Mouse (Mus musculus): ENCODE measurements around the gene Tpi1.

Tpi1 gene

DNA sequence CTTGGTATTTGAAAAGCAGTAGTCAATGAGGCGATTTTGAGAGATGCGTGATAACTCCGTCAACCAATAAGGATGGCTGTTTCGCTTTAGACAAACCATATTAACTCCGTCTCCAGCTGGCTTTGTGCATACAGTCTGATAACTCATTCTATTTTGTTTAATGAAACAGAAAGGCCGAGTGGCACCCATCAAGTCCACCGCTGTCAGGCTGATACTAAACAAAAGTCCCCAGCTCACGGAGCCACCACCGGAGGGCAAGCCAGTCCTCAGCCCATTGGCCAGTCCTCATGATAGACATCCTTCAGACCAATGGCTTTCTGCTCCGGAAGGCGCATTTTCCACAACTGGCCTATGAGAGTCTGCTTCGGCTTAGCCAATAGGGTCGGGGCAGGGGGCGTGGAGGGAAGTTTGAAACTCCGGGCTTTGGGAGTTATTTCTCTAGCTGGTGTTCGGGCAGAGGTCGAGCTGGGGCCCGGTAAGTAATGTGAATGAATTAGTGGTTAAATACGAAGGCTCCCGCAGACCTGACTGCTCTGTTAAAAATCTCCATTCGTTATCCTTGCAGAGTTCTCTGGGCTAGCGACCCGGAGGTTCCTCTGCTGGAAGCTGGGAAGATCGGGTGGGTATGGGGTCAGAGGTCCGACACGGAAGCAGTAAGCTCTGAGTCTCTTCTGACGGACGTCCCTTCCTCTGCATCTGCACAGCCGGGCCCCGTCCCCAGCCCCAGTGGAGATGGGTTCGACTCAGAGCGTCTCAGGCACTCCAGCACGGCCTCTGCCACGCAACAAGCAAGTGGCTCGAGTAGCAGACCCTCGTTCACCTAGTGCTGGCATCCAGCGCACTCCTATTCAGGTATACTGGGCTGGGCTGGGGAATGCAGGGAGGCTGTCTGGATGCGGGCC is 16.0 kb upstream of the Tpi1 start:
- peak; percentile 91 for DNase-seq

DNA sequence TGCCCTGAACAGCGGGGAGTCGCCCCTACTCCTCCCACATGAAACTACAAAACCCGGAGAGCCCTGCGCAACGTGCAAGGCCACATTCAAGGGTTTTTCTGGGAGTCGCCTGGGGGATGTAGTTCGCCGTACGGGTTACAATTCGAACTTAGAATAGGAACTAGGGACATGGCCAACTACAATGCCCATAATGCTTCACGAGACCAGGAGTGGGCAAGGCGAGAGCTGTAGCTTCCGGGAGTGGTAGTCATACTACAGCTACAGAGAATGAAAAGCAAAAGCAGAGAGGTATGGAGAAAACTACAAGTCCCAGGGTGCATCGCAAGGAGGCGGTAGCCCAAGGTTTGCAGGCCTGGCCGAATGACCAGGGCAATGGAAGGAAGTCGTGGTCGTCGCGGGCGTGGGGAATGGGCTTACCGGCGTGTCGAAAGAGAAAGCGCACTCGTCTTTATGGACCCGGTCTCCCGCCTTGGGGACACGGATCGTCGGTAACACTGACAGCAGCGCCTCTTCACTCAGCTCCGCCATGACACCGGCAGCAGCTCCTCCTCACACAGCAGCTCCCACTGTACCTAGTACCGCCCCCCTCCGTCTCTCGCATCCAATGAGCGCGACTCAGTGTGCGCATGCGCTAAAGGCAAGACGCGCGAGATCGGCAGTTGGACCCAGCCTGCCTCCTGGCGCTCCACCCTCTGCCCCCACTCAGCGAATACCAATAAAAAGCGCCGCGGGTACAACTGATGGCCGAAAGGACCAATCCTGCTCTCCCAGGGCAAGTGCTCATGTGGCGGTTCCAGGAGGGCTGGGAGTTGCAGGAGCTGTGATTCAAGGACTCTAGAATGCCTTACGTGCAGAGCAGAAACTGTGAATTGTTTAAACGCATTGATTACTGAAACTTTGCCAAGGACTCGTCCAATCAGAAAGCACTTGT is 15.0 kb upstream of the Tpi1 start, which contains the start of the genes Usp5 and Cdca3:
Usp5 (minus strand) TSS at position 617 of the 931 bp plus-strand sequence.
Cdca3 (plus strand) TSS at position 680 of the 931 bp plus-strand sequence.
- peak; percentile 98 for DNase-seq

DNA sequence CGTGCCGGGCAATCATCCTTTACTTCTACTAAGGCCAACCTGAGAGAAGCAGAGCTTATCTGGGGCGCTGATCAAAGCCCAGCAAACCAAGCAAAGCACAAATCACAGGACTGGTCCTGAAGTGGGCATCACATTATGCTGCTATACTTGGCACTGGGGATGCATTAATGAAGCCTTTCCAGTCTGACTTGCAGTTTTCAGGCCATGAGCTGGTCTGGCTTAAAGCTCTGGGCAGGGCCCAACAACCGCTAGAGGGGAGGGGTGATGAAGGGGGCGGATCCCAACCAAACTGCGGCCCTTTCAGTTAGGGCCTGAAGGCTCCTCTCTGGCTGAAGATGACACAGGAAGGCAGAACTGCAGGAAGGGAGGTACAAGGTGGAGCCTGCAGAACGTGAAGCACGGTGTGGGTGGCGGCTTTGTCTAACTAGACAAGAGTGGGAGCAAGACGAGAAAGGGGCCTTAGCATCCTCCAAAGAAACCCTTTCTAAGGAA is 14.1 kb upstream of the Tpi1 start:
- DNase-seq = peak; percentile 50

DNA sequence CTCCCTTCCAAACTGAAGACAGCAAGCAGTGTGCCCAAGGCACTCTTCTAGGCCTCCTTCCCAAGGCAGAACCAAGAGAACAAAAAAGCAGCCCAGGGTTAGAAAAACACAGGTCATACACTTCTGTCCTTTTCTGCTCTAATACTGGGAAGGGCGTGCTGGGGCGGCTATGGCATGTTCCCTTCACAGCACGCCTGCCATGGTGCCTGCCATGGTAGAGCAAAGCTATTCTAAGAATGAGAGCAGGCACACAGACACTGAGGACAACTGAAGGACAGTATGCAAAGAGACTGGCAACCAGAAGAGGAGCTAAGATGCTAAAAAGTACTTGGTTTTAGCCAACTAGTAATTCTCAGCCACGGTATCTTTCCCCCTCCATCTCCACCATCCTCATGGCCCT is 8.0 kb upstream of the Tpi1 start:
- no peak for DNase-seq

DNA sequence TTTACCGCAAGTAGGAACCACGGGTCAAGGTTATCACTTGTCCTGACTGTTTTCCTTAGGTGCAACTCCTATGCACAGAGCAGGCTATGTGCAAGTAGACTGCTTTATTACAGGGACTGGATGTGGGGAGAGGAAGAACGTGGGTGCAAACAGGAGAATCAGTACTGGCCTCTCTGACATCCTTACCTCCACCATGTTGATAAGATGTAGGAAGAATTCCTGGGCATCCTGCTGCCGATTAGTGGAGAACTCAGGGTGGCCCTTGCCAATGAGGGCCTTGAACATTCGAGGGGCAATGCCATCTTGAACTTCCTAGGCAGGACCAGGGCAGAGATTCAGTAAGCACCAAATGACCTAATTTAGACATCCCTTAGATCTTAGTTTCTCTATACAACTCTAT is 6.8 kb upstream of the Tpi1 start:
- DNase-seq = no peak

DNA sequence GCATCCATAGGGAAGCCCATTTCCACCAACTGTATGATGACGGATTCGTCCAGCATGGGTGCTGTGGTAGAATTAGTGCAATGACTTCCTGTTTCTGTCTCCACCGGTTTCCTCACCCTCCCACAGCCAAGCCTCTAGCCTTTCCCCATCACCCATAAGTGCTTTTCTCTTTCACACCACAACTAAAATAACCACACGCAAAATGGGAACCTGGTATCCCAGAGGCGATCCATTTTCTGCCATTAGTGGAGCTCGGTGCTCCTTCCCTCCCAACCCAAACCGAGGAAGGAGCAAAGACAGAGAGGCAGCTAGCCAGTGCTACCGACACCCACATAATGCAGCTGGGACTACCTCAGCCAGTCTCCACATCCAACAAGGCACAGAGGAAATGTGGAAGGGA is 3.9 kb upstream of the Tpi1 start:
- DNase-seq = no peak

DNA sequence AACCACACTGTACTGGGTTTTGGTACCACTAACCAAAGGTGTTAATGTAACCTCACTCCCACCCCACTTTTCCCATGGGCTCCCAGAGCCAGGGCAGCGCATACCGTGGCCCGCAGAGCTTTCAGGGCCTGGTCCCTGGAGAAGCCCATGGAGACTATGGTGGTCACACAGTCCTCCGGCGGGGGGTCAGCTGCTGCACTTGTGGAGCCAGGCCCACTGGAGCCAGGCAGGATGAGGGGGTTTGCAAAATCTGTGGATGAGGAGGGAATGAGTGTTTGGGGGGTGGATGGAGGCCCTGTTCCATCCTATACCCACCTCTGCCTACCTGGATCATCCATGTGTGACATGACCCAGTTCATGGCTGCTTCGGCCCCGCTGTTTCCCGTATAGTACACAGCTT is 3.5 kb upstream of the Tpi1 start:
- no peak for DNase-seq

DNA sequence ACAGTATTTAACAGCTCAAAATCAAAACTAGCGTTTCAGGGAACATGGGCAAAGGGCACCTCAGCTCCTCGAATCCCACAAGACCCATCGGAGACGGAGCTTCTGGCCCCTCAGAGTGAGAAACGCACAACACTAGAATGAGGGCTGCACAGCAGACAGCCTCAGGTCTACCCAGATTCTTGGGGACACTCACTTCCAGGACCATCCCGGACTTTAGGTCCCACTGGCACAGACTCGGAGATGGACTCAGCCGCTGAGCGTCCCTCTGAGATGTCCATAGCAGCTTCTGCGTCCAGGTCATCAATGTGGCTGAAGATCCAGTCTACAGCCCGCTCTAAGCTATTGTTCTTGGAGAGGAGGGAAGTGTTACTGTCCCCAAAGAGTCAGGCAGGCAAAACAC is 3.0 kb upstream of the Tpi1 start:
- no peak for DNase-seq

DNA sequence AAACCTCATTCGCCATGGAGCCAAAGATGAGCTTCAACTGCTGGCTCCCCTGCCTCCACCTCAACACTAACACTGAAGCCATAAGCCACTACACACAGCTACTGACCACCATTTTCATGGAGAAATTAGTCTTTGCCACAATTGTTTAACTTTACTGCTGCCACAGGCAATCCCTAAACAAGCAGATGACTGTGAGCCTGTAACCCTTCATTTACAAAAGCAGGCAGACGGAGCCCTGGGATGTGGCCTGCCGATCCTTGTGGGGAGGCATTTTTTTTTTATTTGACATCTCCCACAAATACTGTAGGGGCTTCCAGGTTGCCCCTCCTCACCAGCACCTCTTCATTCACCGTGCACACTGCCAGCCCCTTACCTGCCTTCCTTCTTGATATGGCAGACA is 2.5 kb upstream of the Tpi1 start:
- no peak for DNase-seq

DNA sequence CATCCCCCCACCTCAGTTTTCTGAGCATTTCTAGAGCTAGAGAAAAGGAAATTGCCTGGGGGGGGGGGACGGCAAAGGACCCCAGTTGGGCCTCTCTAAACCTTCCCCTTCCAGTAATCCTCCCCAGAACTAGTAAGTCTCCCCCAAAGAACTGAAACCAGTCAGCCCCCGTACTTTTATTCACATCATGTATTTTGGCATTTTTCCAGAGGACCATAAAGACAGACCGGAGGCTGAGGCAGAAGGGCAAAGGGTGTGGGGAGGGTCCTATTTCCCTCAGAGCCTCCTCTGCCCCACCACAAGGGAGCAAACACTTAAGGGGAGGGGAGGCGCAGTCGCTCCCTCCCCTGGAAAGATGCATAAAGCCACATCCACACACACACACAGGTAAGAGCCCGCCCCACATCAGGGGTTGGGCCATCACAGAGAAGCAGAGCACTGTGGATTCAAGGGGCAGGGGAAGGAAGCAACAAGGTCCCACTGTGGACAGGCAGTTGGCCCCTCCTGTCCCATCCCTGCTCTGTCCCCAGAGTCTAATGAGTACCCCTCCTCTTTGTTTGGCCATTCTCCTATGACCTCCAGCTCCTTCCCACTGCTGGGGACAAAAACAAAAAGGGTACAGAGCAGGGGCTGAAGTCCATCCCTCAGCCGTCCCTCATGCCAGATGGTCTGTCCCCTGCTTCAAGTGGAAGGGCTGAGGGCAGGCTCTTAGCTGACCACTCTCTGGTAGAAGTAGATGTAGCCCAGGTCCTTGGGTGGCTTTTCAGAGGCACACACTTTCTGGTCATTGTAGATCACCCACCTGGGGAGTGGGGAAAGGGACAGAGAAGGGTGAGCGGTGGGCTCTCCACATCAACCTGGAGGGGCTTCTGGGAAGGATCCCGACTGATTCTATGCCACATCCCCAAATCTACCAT is 1.0 kb upstream of the Tpi1 start:
- DNase-seq = peak; percentile 28

DNA sequence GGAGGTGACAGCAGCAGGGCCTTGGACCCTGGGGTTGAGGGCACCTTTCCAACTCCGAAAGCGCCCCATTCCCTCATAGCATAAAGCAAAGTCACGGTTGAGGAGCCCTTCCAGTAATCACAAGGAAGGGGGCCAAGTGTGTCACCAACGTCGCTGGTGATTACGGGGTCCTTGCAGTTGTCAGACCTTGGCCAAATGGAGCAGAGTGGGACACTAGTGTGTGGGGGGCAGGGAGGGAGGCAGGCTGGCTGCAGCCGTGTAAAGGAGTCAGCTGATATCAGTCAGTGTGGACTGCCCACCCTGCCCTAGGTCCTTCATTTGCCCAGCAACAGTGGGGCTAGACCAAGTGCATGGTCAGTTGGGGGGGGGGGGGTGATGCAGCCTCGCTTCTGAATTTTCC is 352 bp upstream of the Tpi1 start:
- no peak for DNase-seq

DNA sequence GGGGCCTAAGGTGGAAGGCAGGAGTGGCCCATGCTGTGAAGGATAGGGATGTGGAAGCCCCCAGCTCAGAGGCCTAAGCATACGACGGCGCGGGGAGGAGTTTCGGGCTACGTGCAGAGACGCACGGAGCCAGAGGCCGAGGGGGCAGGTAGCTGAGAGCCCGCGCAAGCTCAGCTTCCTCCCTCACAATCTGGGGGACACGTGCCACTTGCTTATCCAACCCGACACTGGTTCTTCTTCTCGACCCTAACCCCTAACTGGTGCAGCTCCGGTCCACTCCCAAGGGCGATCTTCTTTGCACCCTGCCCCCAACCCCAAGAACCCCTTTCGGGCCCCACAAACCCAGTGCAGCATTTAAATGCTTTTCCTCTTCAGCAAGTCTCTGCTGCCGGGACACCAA is 600 bp downstream of the Tpi1 start:
- peak; percentile 72 for DNase-seq

DNA sequence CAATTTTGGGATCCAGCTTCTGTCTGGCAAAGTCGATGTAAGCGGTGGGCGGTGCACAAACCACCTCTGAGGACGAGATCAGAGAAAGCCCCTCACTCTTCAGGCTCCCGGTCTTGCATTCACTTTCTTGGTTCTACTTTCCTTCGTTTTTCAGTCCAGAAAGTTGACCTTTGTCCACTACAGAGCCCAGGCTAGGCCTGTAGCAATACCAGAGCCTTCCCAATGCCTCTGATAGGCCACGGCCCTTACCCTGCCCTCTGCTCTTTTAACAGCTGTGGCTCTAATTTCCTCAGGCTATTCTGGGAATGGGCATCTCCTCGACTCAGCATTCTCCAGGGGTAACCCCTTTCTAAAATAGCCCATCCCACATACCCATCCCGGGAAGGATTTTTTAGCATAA is 1.2 kb downstream of the Tpi1 start:
- DNase-seq = peak; percentile 39

DNA sequence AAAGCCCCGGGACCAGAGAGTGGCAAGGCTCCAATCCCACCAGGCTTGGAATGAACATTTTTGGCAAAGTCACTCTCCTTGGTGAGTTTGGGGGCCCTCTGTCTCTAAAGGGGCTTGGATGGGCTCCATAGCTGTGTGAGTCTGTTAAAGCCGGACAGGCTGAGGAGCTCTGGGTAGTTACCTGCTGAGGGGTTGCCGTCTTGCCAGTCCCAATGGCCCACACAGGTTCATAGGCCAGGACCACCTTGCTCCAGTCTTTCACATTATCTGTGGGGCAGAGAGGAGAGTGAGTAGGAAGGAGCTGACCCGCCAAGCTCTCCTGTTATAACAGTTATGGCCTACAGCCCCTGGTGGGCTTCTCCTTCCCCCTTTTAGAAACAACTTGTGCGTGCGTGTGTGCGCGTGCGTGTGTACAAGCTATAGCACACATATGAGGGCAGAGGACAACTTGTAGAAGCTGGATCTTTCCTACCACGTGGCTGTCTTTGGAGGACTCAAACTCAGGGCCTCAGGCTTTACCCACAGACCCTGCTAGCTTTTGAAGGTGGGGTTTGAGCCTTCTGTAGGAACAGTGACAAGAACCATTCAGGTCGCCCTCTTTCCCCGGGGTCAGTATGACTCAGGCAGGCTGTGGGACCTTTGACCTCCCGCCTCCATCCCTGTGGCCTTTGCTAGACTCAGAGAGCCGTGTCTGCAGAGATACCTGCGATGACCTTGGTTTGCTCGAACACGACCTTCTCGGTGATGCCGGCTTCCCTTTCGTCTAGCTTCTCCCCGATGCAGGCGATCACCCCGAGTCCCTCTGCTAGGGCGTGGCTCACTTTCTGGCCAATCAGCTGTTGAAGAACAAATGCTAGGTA is 2.2 kb downstream of the Tpi1 start:
- DNase-seq = peak; percentile 36

DNA sequence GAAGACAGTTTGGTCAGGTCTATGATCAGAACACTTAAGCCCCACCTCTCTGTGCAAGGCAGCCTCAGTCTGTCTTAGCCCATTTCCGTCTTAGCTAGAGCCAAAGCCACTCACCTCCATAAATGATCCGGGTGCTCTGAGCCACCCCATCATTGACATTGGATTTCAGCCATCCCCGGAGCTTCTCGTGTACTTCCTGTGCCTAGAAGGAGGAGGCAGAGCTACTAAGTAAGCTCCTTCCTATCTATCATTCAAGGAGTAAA is 2.8 kb downstream of the Tpi1 start:
- no peak for DNase-seq

DNA sequence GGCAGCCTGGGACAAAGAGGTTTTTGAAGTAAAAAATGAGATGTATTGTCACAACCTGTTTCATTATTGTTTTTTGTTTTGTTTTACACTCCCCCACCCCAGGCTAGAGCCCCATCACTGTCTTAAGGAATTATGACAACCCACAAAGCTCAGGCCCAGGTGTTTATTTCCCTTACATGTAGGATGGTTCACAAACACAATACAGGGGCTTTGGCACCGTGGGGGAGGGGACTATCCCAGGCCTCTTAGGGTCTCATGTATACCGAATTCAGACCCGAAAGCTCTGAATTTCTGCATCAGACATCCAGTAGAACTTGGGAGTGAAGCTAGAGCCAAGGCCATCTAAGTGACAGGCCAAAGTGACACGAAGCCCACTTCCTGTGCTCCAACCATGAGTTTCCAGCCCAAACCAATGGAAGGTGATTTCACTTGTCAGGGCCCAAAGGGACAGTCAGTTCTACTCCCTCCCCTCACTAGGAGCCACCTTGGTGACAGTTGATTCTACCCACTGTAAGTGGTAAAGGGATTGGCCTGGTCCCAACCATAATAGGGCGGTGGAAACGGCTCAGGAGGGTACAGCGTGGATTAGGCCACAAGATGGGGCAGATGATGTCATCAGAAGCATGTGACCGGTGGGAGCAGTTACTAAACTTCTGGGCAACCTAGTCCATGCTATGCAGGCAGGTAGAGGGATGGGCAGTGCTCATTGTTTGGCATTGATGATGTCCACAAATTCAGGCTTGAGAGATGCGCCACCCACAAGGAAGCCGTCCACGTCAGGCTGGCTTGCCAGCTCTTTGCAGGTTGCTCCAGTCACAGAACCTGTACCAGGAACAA is 3.3 kb downstream of the Tpi1 start:
- peak; percentile 31 for DNase-seq

DNA sequence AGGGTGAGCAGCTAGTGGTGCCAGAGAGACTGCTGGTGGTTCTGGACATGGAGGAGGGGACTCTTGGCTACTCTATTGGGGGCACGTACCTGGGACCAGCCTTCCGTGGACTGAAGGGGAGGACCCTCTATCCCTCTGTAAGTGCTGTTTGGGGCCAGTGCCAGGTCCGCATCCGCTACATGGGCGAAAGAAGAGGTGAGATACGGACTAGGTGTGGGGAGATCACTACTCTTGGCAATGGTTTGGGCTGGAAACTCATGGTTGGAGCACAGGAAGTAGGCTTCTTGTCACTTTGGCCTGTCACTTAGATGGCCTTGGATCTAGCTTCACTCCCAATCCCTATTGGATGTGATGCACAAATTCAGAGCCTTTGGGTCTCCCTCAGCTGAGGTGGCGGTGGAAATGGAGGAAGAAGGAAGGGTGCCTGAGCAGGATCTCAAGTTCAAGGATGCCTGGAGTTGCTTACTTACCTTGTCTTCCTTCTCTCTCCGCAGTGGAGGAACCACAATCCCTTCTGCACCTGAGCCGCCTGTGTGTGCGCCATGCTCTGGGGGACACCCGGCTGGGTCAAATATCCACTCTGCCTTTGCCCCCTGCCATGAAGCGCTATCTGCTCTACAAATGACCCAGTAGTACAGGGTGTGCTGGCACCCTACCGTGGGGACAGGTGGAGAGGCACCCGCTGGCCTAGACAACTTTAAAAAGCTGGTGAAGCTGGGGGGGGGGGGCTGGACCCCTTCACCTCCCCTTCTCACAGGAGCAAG is 4.1 kb downstream of the Tpi1 start:
- DNase-seq = peak; percentile 25

DNA sequence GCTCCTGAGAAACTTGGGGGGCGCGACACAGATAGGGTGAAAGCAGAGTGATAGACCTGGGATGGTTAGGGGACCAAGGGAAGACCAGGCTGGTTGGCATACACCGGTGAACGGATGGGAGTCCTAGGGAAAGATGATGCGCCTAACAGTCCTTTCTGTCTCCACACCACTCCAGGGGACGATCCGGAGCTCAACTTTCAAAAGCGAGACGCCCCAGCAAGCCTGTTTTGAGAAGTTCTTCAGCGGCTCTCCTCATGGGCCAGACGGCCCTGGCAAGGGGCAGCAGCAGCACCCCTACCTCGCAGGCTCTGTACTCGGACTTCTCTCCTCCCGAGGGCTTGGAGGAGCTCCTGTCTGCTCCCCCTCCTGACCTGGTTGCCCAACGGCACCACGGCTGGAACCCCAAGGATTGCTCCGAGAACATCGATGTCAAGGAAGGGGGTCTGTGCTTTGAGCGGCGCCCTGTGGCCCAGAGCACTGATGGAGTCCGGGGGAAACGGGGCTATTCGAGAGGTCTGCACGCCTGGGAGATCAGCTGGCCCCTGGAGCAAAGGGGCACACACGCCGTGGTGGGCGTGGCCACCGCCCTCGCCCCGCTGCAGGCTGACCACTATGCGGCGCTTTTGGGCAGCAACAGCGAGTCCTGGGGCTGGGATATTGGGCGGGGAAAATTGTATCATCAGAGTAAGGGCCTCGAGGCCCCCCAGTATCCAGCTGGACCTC is 4.9 kb downstream of the Tpi1 start:
- DNase-seq = peak; percentile 86

DNA sequence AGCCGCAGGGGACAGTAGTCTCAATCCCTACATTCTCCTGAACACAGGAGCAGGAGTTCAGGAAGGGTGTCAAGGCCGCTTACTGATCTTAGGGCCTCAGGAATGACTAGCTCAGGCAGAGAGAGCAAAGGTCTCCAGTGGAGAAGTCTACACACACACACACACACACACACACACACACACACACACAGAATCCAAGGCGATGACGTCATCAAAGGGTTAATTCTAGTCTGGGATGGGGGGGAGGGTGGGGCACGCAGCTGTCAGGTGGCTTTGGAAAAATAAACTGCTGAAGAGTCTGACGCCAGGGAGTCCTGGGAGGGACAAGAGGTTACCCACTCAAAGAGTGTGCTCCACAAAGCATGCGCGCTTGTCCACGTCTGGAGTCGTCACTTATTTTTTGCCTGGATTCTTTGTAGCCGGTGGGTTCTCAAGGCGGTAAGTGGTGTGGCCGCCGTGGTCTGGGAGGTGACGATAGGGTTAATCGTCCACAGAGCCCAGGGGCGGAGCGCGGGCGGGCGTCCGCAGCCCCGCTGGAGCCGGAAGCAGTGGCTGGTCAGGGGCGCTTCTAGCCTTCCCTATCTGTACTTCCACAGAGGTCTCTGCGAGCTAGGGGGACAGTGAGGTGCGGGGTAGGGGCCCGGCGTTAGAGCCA is 5.6 kb downstream of the Tpi1 start, which contains the start of gene Spsb2:
Spsb2 (plus strand) TSS at position 304 of the 655 bp plus-strand sequence.
- DNase-seq = peak; percentile 66
